Mouse (Mus musculus) MEL (cell line): ENCODE results near the gene Igtp. TPM values are rescaled to one million over a fixed set of nuclear protein-coding genes. Genes with fewer than 3 reads are reported as not detected.

Experiments used
- DNase-seq: peaks from one replicate; pipeline ENCODE4 v3.0.0; 2011; ENCODE audit warnings: low read depth, low spot score
- H3K27ac ChIP-seq: 2 replicates; pipeline ENCODE4 v1.5.1; 2012; ENCODE audit warnings: low read depth, mild to moderate bottlenecking, control low read depth, low read length, moderate library complexity; ENCODE audit not compliant: control insufficient read depth
- H3K27me3 ChIP-seq, 2 experiments: fragments of 150-350 bp in 1 of 2; sonication (generic) in 1 of 2; 2 replicates each; pipeline ENCODE4 v1.6.1; 2012; ENCODE audit warnings: low read length in 2 of 2, mild to moderate bottlenecking in 2 of 2, improper control_type of control experiment in 1 of 2, moderate library complexity in 1 of 2; ENCODE audit not compliant: insufficient read depth in 2 of 2, control insufficient read depth in 1 of 2
- H3K36me3 ChIP-seq, 2 experiments: 2 replicates each; pipeline ENCODE4 v1.6.1; 2012 to 2014; ENCODE audit warnings: low read length in 2 of 2, improper control_type of control experiment in 1 of 2, inconsistent platforms in 1 of 2, mild to moderate bottlenecking in 1 of 2; ENCODE audit not compliant: insufficient read depth in 2 of 2, control insufficient read depth in 1 of 2
- H3K4me1 ChIP-seq, 2 experiments: fragments of 150-350 bp in 1 of 2; sonication (generic) in 1 of 2; 2 replicates each; pipeline ENCODE4 v1.6.1; 2012; ENCODE audit warnings: low read length in 2 of 2, improper control_type of control experiment in 1 of 2, mild to moderate bottlenecking in 1 of 2; ENCODE audit not compliant: insufficient read depth in 2 of 2, control insufficient read depth in 1 of 2
- H3K4me3 ChIP-seq, 2 experiments: fragments of 150-350 bp in 1 of 2; sonication (generic) in 1 of 2; 2 replicates each; pipeline ENCODE4 v1.5.1; 2012; ENCODE audit warnings: low read depth in 2 of 2, low read length in 2 of 2, mild to moderate bottlenecking in 2 of 2, moderate library complexity in 2 of 2, control low read depth in 1 of 2, improper control_type of control experiment in 1 of 2; ENCODE audit not compliant: control insufficient read depth in 1 of 2, insufficient read depth in 1 of 2
- H3K79me2 ChIP-seq: 2 replicates; pipeline ENCODE4 v1.6.1; 2012; ENCODE audit warnings: mild to moderate bottlenecking, low read length, moderate library complexity; ENCODE audit not compliant: control insufficient read depth, poor library complexity, insufficient read depth
- H3K9ac ChIP-seq: 2 replicates; pipeline ENCODE4 v1.6.1; 2012; ENCODE audit warnings: low read depth, mild to moderate bottlenecking, control low read depth, low read length, moderate library complexity; ENCODE audit not compliant: control insufficient read depth, poor library complexity, severe bottlenecking
- H3K9me3 ChIP-seq: fragments of 150-350 bp; sonication (generic); replicated peaks from 2 replicates; pipeline ENCODE4 v1.6.1; 2012; ENCODE audit warnings: mild to moderate bottlenecking, low read length, improper control_type of control experiment, moderate library complexity; ENCODE audit not compliant: insufficient read depth
- BHLHE40 ChIP-seq: IDR thresholded peaks from 2 replicates; pipeline ENCODE4 v1.6.1; 2012; ENCODE audit warnings: low read depth, mild to moderate bottlenecking, inconsistent platforms, low read length, improper control_type of control experiment, borderline replicate concordance
- CHD1 ChIP-seq: IDR thresholded peaks from 2 replicates; pipeline ENCODE4 v1.6.1; 2012; ENCODE audit warnings: low read depth, mild to moderate bottlenecking, inconsistent platforms, low read length, improper control_type of control experiment
- CHD2 ChIP-seq: IDR thresholded peaks from 2 replicates; pipeline ENCODE4 v1.6.1; 2011; ENCODE audit warnings: low read length, improper control_type of control experiment
- E2F4 ChIP-seq: IDR thresholded peaks from 2 replicates; pipeline ENCODE4 v1.6.1; 2011; ENCODE audit warnings: low read depth, low read length, improper control_type of control experiment, borderline replicate concordance
- ELF1 ChIP-seq: IDR thresholded peaks from 2 replicates; pipeline ENCODE4 v1.6.1; 2014; ENCODE audit warnings: low read depth, mild to moderate bottlenecking, inconsistent platforms, low read length, improper control_type of control experiment, moderate library complexity
- EP300 ChIP-seq, 2 experiments: IDR thresholded peaks; 2 replicates each; pipeline ENCODE4 v1.6.1; 2011; ENCODE audit warnings: improper control_type of control experiment in 2 of 2, low read length in 2 of 2, low read depth in 1 of 2, mild to moderate bottlenecking in 1 of 2
- ETS1 ChIP-seq: IDR thresholded peaks from 2 replicates; pipeline ENCODE4 v1.6.1; 2012; ENCODE audit warnings: low read depth, mild to moderate bottlenecking, inconsistent platforms, low read length, improper control_type of control experiment, moderate library complexity
- GABPA ChIP-seq: IDR thresholded peaks from 2 replicates; pipeline ENCODE4 v1.6.1; 2012; ENCODE audit warnings: low read depth, mild to moderate bottlenecking, inconsistent platforms, low read length, improper control_type of control experiment, moderate library complexity
- HCFC1 ChIP-seq: IDR thresholded peaks from 2 replicates; pipeline ENCODE4 v1.6.1; 2012; ENCODE audit warnings: low read depth, mild to moderate bottlenecking, inconsistent platforms, low read length, improper control_type of control experiment, moderate library complexity
- JUND ChIP-seq: IDR thresholded peaks from 2 replicates; pipeline ENCODE4 v1.6.1; 2011; ENCODE audit warnings: low read depth, mild to moderate bottlenecking, improper control_type of control experiment, low read length
- KAT2A ChIP-seq: conservative IDR thresholded peaks from 2 replicates; pipeline ENCODE4 v1.6.1; 2012; ENCODE audit warnings: low read depth, low read length, improper control_type of control experiment, inconsistent platforms
- MAFK ChIP-seq: IDR thresholded peaks from 2 replicates; pipeline ENCODE4 v1.6.1; 2011; ENCODE audit warnings: low read depth, mild to moderate bottlenecking, low read length, improper control_type of control experiment, borderline replicate concordance
- MAX ChIP-seq: IDR thresholded peaks from 2 replicates; pipeline ENCODE4 v1.6.1; 2011; ENCODE audit warnings: low read length, improper control_type of control experiment
- MAZ ChIP-seq: IDR thresholded peaks from 2 replicates; pipeline ENCODE4 v1.6.1; 2012; ENCODE audit warnings: low read depth, mild to moderate bottlenecking, inconsistent platforms, low read length, improper control_type of control experiment
- MEF2A ChIP-seq: IDR thresholded peaks from 2 replicates; pipeline ENCODE4 v1.6.1; 2014; ENCODE audit warnings: low read depth, mild to moderate bottlenecking, inconsistent platforms, low read length, improper control_type of control experiment; ENCODE audit not compliant: poor library complexity, insufficient replicate concordance, severe bottlenecking; ENCODE audit errors: extremely low read depth
- MXI1 ChIP-seq: IDR thresholded peaks from 2 replicates; pipeline ENCODE4 v1.6.1; 2011; ENCODE audit warnings: mild to moderate bottlenecking, low read depth, low read length, improper control_type of control experiment
- MYB ChIP-seq: IDR thresholded peaks from 2 replicates; pipeline ENCODE4 v1.6.1; 2011; ENCODE audit warnings: mild to moderate bottlenecking, low read depth, low read length, improper control_type of control experiment
- MYC ChIP-seq: IDR thresholded peaks from 2 replicates; pipeline ENCODE4 v1.6.1; 2011; ENCODE audit warnings: low read depth, mild to moderate bottlenecking, low read length, improper control_type of control experiment, moderate library complexity
- POLR2A ChIP-seq, 2 experiments: IDR thresholded peaks; 2 replicates each; pipeline ENCODE4 v1.6.1; 2011 to 2012; ENCODE audit warnings: low read length in 2 of 2, mild to moderate bottlenecking in 2 of 2, control low read depth in 1 of 2, improper control_type of control experiment in 1 of 2, low read depth in 1 of 2, moderate library complexity in 1 of 2; ENCODE audit not compliant: control insufficient read depth in 1 of 2, insufficient read depth in 1 of 2, poor library complexity in 1 of 2
- POLR2AphosphoS2 ChIP-seq: IDR thresholded peaks from 2 replicates; pipeline ENCODE4 v1.6.1; 2011; ENCODE audit warnings: low read length, improper control_type of control experiment
- RAD21 ChIP-seq: IDR thresholded peaks from 2 replicates; pipeline ENCODE4 v1.6.1; 2011; ENCODE audit warnings: mild to moderate bottlenecking, low read depth, low read length, improper control_type of control experiment
- RCOR1 ChIP-seq: IDR thresholded peaks from 2 replicates; pipeline ENCODE4 v1.6.1; 2012; ENCODE audit warnings: low read depth, mild to moderate bottlenecking, inconsistent platforms, low read length, improper control_type of control experiment
- SMC3 ChIP-seq: IDR thresholded peaks from 2 replicates; pipeline ENCODE4 v1.6.1; 2011; ENCODE audit warnings: low read depth, low read length, improper control_type of control experiment
- TBP ChIP-seq: IDR thresholded peaks from 2 replicates; pipeline ENCODE4 v1.8.0; 2011; ENCODE audit warnings: low read depth, low read length, improper control_type of control experiment
- TCF12 ChIP-seq: IDR thresholded peaks from 2 replicates; pipeline ENCODE4 v1.6.1; 2014; ENCODE audit warnings: low read depth, mild to moderate bottlenecking, inconsistent platforms, low read length, improper control_type of control experiment, moderate library complexity
- UBTF ChIP-seq: IDR thresholded peaks from 2 replicates; pipeline ENCODE4 v1.6.1; 2012; ENCODE audit warnings: low read depth, mild to moderate bottlenecking, inconsistent platforms, low read length, improper control_type of control experiment, moderate library complexity, borderline replicate concordance; ENCODE audit not compliant: insufficient read depth
- USF1 ChIP-seq: IDR thresholded peaks from 2 replicates; pipeline ENCODE4 v1.6.1; 2014; ENCODE audit warnings: low read depth, mild to moderate bottlenecking, inconsistent platforms, low read length, improper control_type of control experiment, moderate library complexity
- ZC3H11A ChIP-seq: IDR thresholded peaks from 2 replicates; pipeline ENCODE4 v1.6.1; 2012; ENCODE audit warnings: low read depth, mild to moderate bottlenecking, inconsistent platforms, low read length, improper control_type of control experiment
- ZMIZ1 ChIP-seq: IDR thresholded peaks from 2 replicates; pipeline ENCODE4 v1.6.1; 2012; ENCODE audit warnings: low read depth, mild to moderate bottlenecking, inconsistent platforms, low read length, improper control_type of control experiment, moderate library complexity
- ZNF384 ChIP-seq: IDR thresholded peaks from 2 replicates; pipeline ENCODE4 v1.6.1; 2012; ENCODE audit warnings: low read depth, mild to moderate bottlenecking, inconsistent platforms, low read length, improper control_type of control experiment
- polyA plus RNA-seq, 2 experiments: library from polyadenylated mRNA; stranded (reverse) in 1 of 2; unstranded in 1 of 2; fragments of >175 nt in 1 of 2; fragments of >200 nt in 1 of 2; gene quantifications; 2 replicates each; pipeline versions ENCODE4 v1.2.1 to v1.2.4; 2012; ENCODE audit warnings: low replicate concordance in 2 of 2, low read depth in 1 of 2; ENCODE audit not compliant: insufficient read length in 2 of 2, insufficient read depth in 1 of 2, missing spikeins in 1 of 2
- total RNA-seq: library from RNA; depleted of rRNA; stranded (reverse); fragments of 300-350 nt; gene quantifications from 2 replicates; pipeline ENCODE4 v1.2.3, GENCODE M21; 2012

Igtp gene
- total and polyA plus RNA-seq, 3 experiments, result 3.6 to 3.7 TPM; not detected in 1

- peaks cover 2% of the 10 kb centered on the region; the same call in 1 of the 2 replicates for H3K79me2 ChIP-seq
- no peak for DNase-seq
- H3K9ac ChIP-seq, result peak overlapping the region; percentile 6; the same call in 1 of the 2 replicates
- H3K36me3 ChIP-seq, result peaks cover 0 to 12% of the 10 kb centered on the region in 2 experiments; a peak in 2 of 4 replicates
- H3K27me3 ChIP-seq, result no peaks in the 10 kb centered on the region
- H3K27ac ChIP-seq, result peak overlapping the region; percentile 15; the same call in 1 of the 2 replicates
- H3K4me1 ChIP-seq, result peaks cover 7 to 23% of the 10 kb centered on the region in 2 experiments
- TF ChIP-seq SMC3, result no peak
- TF ChIP-seq CHD2, result no peak
- no peak overlapping the region for H3K4me3 ChIP-seq
- no peaks in the 10 kb centered on the region for H3K9me3 ChIP-seq
These were observed 12.3 kb downstream of the Igtp start for GRCm38 (mm10) chr11:58211682-58212067.

GRCm38 (mm10) chr11:58213673-58214342, 14.5 kb downstream of the Igtp start:
- peak; percentile 80 for DNase-seq
- Histone ChIP-seq H3K9me3 (no peaks in the 10 kb centered on the region), H3K4me3 (peak overlapping the region; percentile 84 to 96), H3K9ac (peak overlapping the region; percentile 88), H3K4me1 (peaks cover 7 to 37% of the 10 kb centered on the region in 2 experiments), H3K27me3 (no peaks in the 10 kb centered on the region), H3K79me2 (peaks cover 2% of the 10 kb centered on the region; the same call in 1 of the 2 replicates), H3K36me3 (peaks cover 0 to 23% of the 10 kb centered on the region in 2 experiments; a peak in 2 of 4 replicates), H3K27ac (peak overlapping the region; percentile 84)
- peak; percentile 40 to 65; a peak in 2 of 4 replicates for TF ChIP-seq EP300 (IDR thresholded peaks at IDR 0.05; ENCODE audit: low read depth in 1 of 2, low read length in 2 of 2)
- TF ChIP-seq BHLHE40, result no peak
- TF ChIP-seq ZMIZ1, result no peak; the same call in 1 of the 2 replicates
- TF ChIP-seq KAT2A, result no peak; the same call in 1 of the 2 replicates
- TF ChIP-seq CHD2, result no peak
- no peak for TF ChIP-seq JUND
- peak; percentile 66 for TF ChIP-seq MXI1
- no peak for TF ChIP-seq ZNF384
- TF ChIP-seq MAZ, result no peak
- no peak for TF ChIP-seq MAFK
- TF ChIP-seq MYB, result no peak
- TF ChIP-seq POLR2AphosphoS2, result no peak
- peak; percentile 72 for TF ChIP-seq TBP
- TF ChIP-seq ZC3H11A, result no peak
- TF ChIP-seq POLR2A (IDR thresholded peaks at IDR 0.05; ENCODE audit: control insufficient read depth in 1 of 2, insufficient read depth in 1 of 2, low read depth in 1 of 2, low read length in 2 of 2, poor library complexity in 1 of 2), result 0 out of 4 replicates have a peak, but pooled peaks have one; percentile 28
- no peak for TF ChIP-seq E2F4
- peak; percentile 49 for TF ChIP-seq ETS1
- no peak for TF ChIP-seq CHD1
- TF ChIP-seq RCOR1, result 0 out of 2 replicates have a peak, but pooled peaks have one; percentile 26
- no peak for TF ChIP-seq UBTF
- no peak for TF ChIP-seq MEF2A
- peak; percentile 51 for TF ChIP-seq MAX
- no peak for TF ChIP-seq GABPA
- TF ChIP-seq MYC, result peak; percentile 55; the same call in 1 of the 2 replicates
- no peak for TF ChIP-seq ELF1
- TF ChIP-seq USF1, result no peak
- TF ChIP-seq HCFC1, result no peak; the same call in 1 of the 2 replicates
- no peak for TF ChIP-seq SMC3
- TF ChIP-seq RAD21, result no peak
- TF ChIP-seq TCF12, result 0 out of 2 replicates have a peak, but pooled peaks have one; percentile 25
